Mouse (Mus musculus): ENCODE measurements around the gene Alox5ap.

Gene Alox5ap

DNA sequence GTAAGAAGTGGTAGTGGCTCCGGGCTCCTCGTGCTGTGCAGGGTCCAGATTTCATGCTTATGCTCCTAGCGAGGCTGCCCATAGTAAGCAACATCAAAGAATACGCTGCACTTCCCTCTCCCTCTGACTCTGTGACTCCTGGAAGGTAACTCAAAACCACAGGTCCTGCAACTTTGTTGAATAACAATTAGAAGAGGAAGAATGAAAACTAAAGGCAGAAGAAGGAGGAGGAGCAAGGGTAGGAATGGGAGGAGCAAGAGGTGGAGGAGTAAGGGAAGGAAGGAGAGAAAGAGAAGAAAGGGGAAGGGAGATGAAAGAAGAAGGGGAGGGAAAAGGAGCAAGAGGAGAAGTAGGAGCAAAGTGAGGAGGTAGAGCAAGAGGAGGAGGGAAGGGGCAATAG, at the start of gene Alox5ap:
TSS of gene Alox5ap (plus strand) at position 363 of the 400 bp plus-strand sequence.
- peak; percentile 48 for DNase-seq (ENCODE audit: low read depth, low spot score)

DNA sequence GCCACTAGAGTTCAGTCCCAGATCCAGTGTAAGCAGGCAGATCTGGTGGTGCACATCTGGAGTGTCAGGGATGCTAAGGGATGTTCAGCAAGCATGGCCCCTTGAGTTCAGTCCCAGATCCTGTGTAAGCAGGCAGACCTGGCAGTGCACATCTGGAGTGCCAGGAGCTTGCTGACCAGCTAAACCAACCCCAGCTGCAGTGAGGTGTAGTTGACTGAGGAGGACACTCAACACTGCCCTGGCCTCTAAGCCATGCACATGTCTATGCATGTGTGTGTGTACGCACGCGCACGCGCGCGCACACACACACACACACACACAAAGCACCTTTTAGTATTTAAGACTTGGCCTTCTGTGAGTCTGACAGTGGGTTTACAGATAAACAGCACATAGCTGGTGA, 49.0 kb upstream of the Alox5ap start:
- no peak for DNase-seq (ENCODE audit: low read depth, low spot score)

DNA sequence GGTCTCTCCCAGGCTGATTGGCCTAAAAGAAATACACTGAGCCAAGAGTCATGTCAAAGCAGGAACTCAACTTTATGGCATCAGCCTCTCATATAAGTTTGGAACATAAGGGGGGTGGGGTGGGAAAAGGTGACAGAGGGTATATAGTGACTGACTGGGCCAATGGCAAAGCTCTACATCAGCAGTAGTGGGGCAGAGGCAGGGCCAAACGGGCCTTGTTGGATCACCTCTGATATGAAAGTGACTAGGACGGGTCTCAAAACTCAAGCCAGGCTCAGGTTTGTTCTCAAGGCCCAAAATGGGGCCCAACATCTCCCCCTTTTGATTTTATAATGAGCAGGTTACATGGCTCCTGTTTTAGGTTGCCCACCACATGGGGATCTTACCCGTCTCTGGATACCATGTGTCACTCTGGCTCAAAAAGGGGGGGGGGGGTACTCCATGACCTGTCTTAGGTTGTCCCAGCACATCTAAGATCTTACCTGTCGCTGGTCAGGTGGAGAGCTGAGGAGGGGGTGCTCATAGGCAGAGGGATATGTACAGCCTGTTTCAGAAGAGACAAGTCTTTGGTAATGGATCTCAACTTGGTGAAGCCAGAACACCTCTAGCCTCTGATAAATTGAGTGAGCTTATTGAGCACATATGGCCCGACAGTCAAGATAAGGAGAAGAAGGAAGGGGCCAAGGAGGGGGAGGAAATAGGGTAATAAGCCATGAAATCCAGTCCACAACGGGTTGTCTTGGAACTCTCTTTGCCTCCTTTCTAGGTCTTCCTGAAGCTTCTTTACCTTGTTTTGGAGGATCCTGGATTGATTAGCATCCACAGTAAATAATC, 46.8 kb upstream of the Alox5ap start:
- DNase-seq (ENCODE audit: low read depth, low spot score) = no peak

DNA sequence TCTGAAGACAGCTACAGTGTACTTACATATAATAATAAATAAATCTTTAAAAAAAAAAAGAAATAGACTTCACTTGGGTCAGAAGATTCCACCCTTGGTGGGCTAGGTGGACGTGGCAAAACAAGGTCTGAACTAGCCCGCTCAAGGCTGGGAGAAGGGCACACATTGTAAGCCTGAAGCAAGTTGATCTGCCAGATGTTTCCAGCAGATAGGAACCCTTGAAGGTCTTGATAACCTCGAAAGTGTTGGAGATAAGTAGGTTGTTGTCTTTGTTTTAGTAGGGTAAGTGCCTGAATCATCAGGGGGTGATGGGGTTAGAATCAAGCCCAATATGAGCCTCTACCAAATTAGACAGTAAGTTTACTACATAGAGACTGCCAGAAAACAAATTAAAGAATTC, 45.1 kb upstream of the Alox5ap start:
- no peak for DNase-seq (ENCODE audit: low read depth, low spot score)

DNA sequence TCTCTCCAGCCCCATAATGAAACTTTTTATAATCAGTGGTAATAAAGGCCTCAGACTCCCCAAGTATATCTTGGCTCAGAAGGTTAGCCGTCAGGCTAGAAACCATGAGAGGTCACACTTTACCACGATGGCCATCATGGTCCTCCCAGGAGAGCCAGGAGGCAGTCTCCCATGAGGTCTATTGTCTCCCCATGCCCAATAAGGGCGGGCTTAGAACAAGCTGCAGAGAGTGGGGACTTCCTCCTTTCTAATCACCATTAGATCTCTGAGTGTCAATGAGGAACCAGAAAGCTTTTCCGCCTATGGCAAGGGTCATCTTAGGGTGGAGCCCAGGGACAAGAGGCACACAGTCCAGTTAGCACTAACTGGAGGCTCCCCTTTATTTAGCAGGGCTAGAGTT, 43.2 kb upstream of the Alox5ap start:
- no peak for DNase-seq (ENCODE audit: low read depth, low spot score)

DNA sequence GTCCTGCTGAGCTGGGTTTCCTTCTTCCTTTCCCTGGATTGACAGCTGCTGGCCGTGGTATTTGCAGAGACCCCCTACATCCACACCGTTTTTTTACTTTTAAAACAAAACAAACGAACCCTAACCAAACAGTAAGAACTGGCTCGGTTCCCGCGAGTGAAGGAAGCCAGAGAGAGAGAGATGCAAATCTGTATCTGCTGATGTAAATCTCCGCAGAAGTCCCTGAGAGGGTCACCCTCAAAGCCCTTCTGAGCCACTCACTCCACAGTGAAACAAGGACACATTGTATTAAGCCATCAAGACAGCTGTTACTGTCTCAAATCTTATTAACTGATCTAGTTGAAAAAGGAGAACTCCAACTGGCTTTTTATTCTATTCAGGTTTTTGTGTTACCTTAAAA, 39.9 kb upstream of the Alox5ap start:
- DNase-seq (ENCODE audit: low read depth, low spot score) = no peak

DNA sequence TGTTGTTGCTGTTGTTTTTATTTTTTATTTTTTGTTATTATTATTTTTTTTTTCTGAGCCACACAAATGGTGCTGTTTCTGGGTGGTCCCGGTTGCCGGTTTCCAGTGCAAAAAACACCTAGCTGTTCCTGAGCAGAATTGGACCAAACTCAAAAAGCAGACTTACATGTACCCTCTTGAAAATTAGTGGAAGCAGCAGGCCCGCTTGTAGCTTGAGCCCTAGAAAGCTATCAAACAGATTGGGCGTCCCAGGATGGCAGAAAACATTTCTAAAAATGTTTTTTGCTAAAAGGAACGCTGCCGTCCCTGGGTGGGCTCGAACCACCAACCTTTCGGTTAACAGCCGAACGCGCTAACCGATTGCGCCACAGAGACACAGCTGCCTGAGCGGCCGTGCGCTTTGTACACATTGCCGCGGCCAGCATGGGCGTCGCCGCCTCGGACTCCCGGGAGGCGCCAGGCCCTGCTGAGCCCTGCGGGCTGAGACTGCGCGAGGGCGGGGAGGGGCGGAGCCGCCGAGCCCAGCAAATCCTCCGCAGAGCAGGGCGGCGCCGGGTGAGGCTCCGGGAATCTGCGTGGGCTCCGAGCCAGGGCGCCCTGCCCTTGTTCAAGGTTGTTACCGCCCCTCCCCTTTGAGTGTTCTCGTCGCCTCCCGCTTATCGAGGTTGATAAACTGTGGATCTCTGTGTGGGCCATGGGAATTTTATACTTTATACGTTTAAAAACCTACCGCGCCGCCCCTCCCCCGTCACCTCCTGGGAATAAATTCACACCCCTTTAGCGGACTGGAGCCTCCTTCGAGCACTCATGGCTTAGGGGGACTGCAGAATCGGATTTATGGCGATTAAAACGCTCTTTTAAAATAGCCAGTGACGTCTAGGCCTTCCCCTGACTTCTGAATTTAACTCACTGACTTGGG, 35.6 kb upstream of the Alox5ap start:
- DNase-seq (ENCODE audit: low read depth, low spot score) = peak; percentile 97

DNA sequence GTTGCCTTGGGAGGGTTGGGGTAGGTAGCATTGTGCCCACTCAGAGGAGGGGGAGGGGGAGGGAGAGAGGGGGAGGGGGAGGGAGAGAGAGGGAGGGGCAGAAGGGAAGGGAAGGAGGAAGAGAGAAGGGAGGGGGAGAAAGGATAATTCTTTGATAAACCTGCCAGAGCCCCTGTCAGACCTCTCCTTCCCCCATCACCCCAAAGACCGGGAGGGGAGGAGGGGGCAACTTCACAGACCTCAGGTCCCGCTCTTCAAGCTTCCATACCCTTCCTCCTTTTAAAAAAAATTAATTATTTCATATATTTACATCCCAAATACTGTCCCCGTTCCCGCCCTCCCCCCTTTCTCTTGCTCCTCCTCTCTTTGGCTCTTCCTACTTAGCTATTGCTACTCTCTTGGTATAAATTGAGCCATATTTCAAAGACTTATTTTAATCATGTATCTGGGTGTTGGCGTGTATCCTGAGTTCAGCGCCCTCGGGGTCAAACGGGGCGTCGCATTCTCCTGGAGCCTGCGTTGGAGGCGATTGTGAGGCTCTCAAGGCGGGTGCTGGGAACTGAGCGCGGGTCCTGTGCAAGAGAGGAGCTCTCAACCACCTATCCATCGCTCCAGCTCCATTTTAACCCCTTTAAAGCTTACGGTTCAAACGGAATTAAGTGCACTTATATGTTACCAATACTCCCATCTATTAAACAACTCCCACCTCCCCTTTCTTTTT, 34.8 kb upstream of the Alox5ap start:
- no peak for DNase-seq (ENCODE audit: low read depth, low spot score)

DNA sequence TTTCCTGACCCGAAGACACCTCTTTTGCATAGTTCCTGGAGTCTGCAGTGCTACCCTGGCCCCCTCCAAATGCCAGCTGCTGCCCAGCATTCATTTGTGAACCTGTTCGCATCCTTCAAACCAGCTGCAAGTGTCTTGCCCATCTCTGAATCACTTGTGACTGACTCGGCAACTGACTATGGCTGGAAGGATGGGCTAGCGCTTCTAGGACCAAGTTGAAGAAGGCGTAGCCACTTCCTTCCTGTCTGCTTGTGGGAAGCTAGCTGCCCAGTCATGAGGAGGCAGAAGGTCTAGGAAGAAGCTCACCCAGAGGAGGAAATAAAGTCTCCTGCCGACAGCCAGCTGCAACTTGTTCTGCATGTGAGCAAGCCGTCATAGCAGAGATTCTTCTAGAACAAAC, 29.6 kb upstream of the Alox5ap start:
- no peak for DNase-seq (ENCODE audit: low read depth, low spot score)

DNA sequence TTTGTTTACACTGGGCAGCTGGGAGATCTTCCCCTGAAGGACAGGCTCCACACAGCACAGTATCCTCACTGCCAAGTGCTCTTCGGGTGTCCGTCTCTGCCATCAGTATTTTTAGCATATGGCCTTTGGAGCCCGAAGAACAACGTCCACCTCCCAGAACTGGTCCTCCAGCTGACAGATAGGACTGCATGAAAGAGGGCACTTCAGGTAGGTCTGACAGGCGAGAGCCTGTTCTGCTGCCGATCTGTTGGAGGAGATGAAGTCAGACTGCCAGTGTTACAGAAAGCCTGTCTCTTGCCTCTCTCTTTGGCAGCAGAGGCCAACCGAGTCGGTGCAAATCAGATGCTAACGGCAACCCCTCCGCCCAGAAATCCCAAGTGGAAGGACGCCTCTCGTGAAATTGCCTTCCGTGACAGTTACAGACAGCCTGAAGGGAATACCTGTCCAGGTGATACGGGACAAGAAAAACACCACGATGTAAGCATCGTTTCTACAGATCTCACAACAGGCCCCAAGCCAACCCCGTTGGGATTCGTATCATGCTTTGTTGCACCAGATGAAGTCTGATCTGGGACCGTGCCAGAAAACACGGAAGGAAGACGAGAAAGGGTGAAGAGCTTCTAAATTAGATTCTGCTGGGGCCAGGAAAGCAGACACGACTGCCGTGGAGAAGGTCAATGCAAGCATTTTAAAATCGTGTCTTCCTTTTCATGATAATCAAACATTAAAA, 27.2 kb upstream of the Alox5ap start:
- no peak for DNase-seq (ENCODE audit: low read depth, low spot score)

DNA sequence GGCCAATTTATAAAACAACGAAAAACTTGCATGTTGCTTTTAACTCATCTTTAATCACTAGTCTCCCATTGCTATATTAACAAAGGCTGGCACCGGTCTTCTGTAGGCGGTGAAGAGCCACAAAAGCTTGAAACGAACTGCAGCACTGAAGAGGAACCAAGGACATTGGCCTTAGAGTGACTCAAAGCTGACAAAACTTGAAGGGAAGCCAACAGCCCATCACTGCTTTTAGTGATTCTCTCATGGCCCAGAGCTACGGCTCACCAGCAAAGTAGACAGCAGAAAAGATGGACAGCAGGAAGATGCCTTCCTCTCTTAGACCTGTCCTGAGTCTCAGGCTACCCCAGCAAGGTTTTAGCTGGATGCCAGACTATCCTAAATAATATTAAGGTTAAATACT, 22.1 kb upstream of the Alox5ap start:
- DNase-seq (ENCODE audit: low read depth, low spot score) = no peak

DNA sequence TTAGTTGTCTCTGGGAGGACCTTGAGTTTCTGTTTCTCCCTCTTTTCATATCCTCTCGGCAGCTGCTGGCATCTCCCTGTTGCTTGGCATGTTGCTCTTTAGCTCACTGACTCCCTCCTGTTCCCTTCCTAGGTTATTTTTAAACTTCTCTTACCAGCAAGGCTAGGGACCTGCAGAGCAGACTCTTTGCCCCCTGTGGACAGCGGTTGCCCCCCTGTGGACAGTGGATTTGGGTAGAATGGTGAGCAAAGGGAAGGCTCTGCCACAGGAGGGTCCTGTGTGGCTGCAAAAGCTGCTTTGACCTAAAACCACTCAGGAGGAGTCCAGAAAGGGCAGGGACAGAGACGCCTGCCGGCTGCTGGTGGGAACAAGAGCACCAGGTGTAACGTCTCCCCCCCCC, 21.5 kb upstream of the Alox5ap start:
- no peak for DNase-seq (ENCODE audit: low read depth, low spot score)

DNA sequence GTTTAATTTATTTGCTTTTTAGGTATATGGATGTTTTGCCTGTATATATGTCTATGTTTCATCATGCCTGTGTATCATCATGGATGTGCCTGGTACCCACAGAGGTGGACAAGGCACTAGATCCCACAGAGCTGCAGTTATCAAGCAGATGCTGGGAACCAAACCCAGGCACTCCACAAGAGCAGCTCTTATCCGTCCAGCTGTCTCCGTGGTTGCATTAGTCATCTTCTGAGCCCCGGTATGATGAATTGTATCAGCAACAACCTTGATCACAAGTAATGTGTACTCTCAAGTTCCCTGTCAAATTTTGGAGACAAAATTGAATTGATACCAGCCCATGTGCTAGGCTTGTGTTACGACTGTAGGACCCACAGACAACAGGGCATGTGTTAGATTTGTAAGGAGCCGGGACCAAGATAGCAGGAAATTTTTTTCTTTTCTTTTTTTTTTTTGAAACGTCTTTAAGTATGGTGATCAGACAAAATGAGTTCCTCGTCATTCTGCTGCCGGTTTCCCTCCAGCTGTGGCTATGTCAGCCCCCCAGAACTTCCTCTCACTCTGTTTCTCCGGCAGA, 19.1 kb upstream of the Alox5ap start:
- DNase-seq (ENCODE audit: low read depth, low spot score) = no peak

DNA sequence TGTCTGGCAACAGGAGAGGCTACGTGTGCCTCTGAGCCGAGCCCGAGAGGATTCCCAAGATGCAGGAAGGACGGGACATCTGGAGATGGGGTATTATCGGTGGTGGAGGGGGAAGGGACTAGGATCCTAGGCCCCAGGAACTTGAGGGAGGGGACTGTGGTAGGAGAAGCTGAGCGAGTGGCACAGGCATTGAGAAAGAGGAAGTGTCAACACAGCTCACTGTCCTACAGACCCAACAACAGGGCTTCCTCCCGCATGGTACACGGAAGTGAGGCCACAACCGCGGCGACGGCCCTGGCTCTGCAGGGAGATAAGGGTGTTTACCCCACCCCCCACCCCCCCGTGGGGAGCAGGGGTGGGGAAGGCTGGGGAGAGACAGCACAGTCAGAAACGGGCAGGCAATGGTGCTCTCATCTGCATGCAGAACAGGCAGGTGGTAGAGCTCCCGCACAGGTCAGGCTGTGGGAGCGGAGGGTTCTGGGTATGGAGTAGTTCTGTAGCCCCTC, 18.5 kb upstream of the Alox5ap start:
- DNase-seq (ENCODE audit: low read depth, low spot score) = no peak

DNA sequence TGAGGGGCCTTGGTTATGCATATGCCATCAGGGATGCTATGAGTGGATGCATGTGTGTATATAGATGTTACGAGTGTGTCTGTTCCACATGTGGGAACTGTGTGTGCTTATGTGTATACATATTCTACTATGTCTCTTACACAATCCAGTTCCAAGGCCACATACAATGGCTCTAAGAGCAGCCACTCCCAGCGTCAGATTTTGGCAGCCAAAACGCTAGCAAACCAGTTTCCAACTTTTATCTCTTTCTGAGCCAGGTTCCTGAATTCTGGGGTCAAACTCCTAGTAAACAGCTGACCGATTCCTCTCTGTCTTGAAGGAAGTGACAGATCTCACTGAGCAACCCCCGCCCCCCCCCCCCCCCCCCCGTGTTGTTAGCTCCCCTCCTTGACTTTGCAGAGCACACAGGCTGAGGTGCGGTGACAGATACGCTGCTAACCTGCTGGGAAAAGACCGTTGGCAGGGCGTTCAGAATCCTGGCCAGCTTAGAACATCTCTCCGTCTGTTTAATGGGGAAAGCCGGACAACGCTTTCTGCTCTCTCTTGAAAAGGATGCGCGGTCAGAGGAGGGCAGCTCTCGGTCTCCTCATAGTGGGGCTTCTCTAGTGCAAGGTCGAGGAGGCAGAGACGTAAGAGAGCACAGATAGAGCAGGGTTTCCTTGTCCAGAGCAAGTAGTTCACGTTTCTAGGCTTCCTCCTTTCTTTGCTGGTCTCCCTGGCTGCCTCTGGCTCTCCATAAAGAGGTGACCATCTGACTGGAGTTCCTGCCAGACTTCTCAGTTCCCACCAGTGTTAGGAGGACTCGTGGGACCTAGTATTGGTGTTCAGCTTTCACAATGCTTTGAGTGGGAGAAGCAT, 17.3 kb upstream of the Alox5ap start:
- DNase-seq (ENCODE audit: low read depth, low spot score) = no peak

DNA sequence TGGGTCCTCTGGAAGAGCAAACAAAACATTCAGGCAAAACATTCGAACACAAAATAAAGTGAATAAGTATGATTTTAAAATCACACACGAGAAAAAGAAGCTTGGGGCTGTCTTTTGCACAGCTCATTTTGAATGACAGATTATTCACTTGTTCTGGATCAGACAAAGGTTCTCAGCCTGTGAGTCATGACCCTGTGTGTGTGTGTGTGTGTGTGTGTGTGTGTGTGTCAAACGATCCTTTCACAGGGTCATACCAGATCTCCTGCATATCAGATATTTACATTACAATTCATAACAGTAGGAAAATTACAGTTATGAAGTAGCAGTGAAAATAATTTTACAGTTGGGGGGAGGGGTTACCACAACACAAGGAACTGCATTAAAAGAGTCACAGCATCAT, 12.3 kb upstream of the Alox5ap start:
- DNase-seq (ENCODE audit: low read depth, low spot score) = no peak

DNA sequence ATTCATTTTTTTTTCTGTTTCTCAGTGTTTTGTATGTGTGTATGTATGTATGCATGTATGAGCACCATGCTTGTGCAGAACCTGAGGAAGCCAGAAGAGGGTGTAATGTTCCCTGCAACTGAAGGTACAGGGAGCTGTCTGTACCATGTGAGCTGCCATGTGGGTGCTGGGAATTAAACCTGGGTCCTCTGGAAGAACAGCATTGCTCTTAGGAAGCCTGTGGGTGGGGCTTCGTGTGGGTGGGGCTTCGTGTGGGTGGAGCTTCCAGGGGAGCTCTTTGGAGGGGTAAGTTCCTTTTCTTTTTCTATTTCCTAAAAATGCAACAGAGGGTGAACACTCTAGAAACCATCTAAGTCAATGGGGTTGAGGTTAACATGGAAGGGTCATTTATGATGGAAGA, 11.1 kb upstream of the Alox5ap start:
- peak; percentile 64 for DNase-seq (ENCODE audit: low read depth, low spot score)

DNA sequence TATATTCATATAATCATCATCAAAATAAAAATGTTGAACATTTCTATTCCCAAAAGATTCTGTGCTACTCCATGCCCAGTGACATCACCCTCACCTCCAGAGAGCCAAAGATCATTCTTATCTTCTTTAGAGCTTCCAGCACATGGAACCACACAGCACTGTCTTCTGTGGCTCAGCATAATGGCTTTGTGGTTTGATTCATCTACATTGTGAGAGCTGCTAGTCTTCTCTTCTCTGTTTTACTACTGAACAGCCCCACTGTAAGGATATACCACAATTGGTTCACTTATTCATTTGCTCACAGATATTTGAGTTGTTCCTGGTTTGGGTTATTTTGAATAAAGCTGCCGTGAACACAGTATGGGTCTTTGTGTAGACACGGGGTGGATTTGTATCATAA, 9.0 kb upstream of the Alox5ap start:
- no peak for DNase-seq (ENCODE audit: low read depth, low spot score)

DNA sequence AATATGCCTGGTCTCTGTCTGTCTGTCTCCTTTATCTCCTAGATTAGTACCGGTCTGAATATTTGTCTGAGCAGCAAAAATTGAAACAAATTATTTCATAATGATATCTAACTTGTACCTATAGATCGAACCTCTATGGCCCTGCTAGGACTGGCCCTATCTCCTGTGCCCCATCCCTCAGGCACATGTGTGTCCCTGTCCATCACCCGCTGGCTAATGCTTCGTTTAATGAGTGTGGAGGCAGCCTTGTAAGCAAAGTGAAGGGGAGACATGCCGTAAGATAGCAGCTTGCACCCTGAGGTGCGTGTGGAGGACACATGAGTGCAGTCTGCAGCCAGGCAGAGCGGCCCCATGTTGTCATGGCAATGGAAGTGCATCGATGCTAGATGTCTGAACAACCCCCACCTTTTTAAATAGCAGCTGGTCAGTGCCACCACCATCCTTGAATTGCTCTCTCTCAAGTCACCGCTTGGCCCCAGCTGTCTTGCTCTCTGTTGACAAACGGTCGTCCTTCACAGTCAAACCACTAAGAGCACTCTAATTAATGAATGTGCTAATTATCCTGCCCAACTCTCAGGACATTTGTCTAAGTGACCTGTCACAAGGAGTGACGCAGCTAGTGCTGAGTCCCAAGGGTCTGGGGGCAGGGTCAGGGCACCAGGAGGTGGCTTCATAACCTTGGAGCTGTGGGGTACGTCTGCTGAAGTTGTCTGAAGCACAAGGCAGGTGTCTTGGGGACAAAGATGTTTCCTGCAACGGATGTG, 6.9 kb upstream of the Alox5ap start:
- no peak for DNase-seq (ENCODE audit: low read depth, low spot score)
